Mouse (Mus musculus): ENCODE results near the gene Rapgef5. TPM values are rescaled to one million over a fixed set of nuclear protein-coding genes. Genes with fewer than 3 reads are reported as not detected.

Gene Rapgef5
- polyA plus RNA-seq, 1 experiment from 2014 or later = 5.6 TPM

GRCm38 (mm10) chr12:117744580-117745483 lies 228.6 kb downstream of the Rapgef5 start:
- no peaks in the 10 kb centered on the region for H3K27me3 ChIP-seq (ENCODE audit: control insufficient read depth, insufficient read depth, low read length)
- no peaks in the 10 kb centered on the region for H3K4me1 ChIP-seq (replicated peaks; ENCODE audit: control insufficient read depth, insufficient read depth)
- H3K9me3 ChIP-seq (ENCODE audit: control insufficient read depth, low read length) = no peaks in the 10 kb centered on the region
- H3K36me3 ChIP-seq (ENCODE audit: control insufficient read depth, insufficient read depth, low read length) = peaks cover 7% of the 10 kb centered on the region; the same call in 1 of the 2 replicates
- H3K27ac ChIP-seq (replicated peaks) = no peak overlapping the region
- WGBS = 31% methylated on average over 8 of the region's 8 CpGs
- no peak overlapping the region for H3K9ac ChIP-seq (ENCODE audit: low read length)
- no peak overlapping the region for H3K4me2 ChIP-seq (replicated peaks; ENCODE audit: low read depth)
- H3K4me3 ChIP-seq (ENCODE audit: low read depth, low read length) = no peak overlapping the region
- TF ChIP-seq CTCF (IDR thresholded peaks at IDR 0.05; ENCODE audit: low read depth) (no peak), EP300 (optimal IDR thresholded peaks at IDR 0.05) (no peak)
- DNase-seq (ENCODE audit: low spot score) (no peak), ATAC-seq (ENCODE audit: low FRiP score, low TSS enrichment) (no peak)

DNA sequence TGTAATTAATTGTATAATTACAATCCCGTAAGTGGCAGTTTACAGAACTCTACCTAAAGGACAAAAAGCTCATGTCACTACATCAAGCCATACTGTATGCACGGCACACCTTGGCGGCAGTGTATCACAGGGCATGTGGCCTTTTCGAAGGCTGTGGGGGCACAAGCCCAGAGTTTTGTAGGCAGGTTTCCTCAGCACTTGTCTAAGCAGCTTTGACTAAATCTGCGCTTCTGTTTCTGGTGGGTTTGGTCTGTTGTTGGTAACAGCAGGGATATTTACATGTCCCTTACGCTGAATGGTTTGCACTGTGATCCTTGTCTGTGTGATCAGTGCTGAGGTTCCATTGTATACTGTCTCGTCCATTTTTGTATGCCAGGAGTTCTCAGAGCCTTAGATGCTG lies 230.3 kb downstream of the Rapgef5 start:
- ATAC-seq (ENCODE audit: low FRiP score, low TSS enrichment) (no peak), DNase-seq (ENCODE audit: low spot score) (no peak)
- TF ChIP-seq CTCF (IDR thresholded peaks at IDR 0.05; ENCODE audit: low read depth) = no peak
- Histone ChIP-seq H3K27me3 (ENCODE audit: control insufficient read depth, insufficient read depth, low read length) (no peaks in the 10 kb centered on the region), H3K4me1 (replicated peaks; ENCODE audit: control insufficient read depth, insufficient read depth) (no peaks in the 10 kb centered on the region), H3K9me3 (ENCODE audit: control insufficient read depth, low read length) (no peaks in the 10 kb centered on the region), H3K27ac (replicated peaks) (no peak overlapping the region), H3K4me2 (replicated peaks; ENCODE audit: low read depth) (no peak overlapping the region), H3K36me3 (ENCODE audit: control insufficient read depth, insufficient read depth, low read length) (peaks cover 7% of the 10 kb centered on the region; the same call in 1 of the 2 replicates), H3K4me3 (ENCODE audit: low read depth, low read length) (no peak overlapping the region), H3K9ac (ENCODE audit: low read length) (no peak overlapping the region)
- WGBS = 91% methylated on average over 7 of the region's 7 CpGs

DNA sequence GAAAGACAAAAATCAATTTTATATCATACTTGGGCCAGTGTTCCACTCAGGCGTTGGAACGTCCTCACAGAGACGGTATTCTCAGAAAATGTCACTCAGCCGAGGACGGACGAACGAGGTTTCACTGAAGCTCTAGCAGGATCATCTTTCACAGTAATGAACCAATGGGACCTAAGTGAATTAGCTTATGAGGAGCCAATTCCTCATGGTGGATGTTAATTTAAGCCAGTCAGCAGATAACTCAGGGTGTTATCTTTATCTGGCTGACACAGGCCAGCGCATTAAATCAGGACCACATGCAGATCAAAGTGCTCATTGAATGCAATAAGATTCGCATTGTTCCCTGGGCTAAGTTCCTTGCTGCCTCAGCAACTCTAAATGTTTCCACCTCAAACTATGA lies 234.8 kb downstream of the Rapgef5 start:
- Histone ChIP-seq H3K4me1 (replicated peaks; ENCODE audit: control insufficient read depth, insufficient read depth) (no peaks in the 10 kb centered on the region), H3K9me3 (ENCODE audit: control insufficient read depth, low read length) (no peaks in the 10 kb centered on the region), H3K36me3 (ENCODE audit: control insufficient read depth, insufficient read depth, low read length) (peaks cover 7% of the 10 kb centered on the region; the same call in 1 of the 2 replicates), H3K4me2 (replicated peaks; ENCODE audit: low read depth) (no peak overlapping the region), H3K9ac (ENCODE audit: low read length) (no peak overlapping the region), H3K4me3 (ENCODE audit: low read depth, low read length) (no peak overlapping the region), H3K27ac (replicated peaks) (no peak overlapping the region), H3K27me3 (ENCODE audit: control insufficient read depth, insufficient read depth, low read length) (no peaks in the 10 kb centered on the region)
- no peak for DNase-seq (ENCODE audit: low spot score)
- TF ChIP-seq CTCF (IDR thresholded peaks at IDR 0.05; ENCODE audit: low read depth) (no peak), EP300 (optimal IDR thresholded peaks at IDR 0.05) (no peak)
- ATAC-seq (ENCODE audit: low FRiP score, low TSS enrichment) = no peak
- 52% methylated on average over 9 of the region's 9 CpGs for WGBS

- WGBS = 58% methylated on average over 25 of the region's 25 CpGs
Observed at GRCm38 (mm10) chr12:117751520-117752383, 235.5 kb downstream of the Rapgef5 start.

DNA sequence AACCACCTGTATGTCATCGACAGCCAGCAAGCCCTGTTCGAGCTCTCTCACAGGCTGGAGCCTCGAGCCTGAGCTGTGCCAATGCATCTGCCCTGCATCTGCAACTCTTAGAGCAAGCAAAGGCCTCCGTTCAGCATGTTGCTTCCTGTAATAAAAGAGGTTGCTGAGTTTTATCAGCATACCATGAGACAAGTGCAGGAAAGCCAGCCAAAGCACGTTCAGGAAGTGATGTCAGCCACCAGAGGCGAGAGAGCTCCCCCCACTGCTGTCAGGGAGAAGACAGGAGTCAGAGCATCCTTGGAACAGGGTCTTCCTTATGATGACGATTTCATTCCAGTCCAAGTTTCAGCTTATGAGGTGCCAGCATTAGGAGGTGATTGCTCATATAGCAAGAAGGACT lies 239.7 kb downstream of the Rapgef5 start:
- 49% methylated on average over 7 of the region's 7 CpGs for WGBS
- TF ChIP-seq CTCF (IDR thresholded peaks at IDR 0.05; ENCODE audit: low read depth) (no peak), EP300 (optimal IDR thresholded peaks at IDR 0.05) (no peak)
- H3K9me3 ChIP-seq (ENCODE audit: control insufficient read depth, low read length) = no peaks in the 10 kb centered on the region
- no peak for DNase-seq (ENCODE audit: low spot score)
- no peak overlapping the region for H3K9ac ChIP-seq (ENCODE audit: low read length)
- no peak overlapping the region for H3K4me3 ChIP-seq (ENCODE audit: low read depth, low read length)
- H3K36me3 ChIP-seq (ENCODE audit: control insufficient read depth, insufficient read depth, low read length) = no peaks in the 10 kb centered on the region
- no peaks in the 10 kb centered on the region for H3K4me1 ChIP-seq (replicated peaks; ENCODE audit: control insufficient read depth, insufficient read depth)
- H3K27me3 ChIP-seq (ENCODE audit: control insufficient read depth, insufficient read depth, low read length) = no peaks in the 10 kb centered on the region
- no peak for ATAC-seq (ENCODE audit: low FRiP score, low TSS enrichment)
- no peak overlapping the region for H3K4me2 ChIP-seq (replicated peaks; ENCODE audit: low read depth)
- H3K27ac ChIP-seq (replicated peaks) = no peak overlapping the region

More at GRCm38 (mm10) chr12:117751520-117752383, 235.5 kb downstream of the Rapgef5 start:
- H3K9ac ChIP-seq (ENCODE audit: low read length) = no peak overlapping the region
- H3K27ac ChIP-seq (replicated peaks) = 0 out of 2 replicates have a peak overlapping the region, but pooled peaks have one; percentile 35
- no peak for DNase-seq (ENCODE audit: low spot score)
- H3K4me2 ChIP-seq (replicated peaks; ENCODE audit: low read depth) = no peak overlapping the region
- H3K4me3 ChIP-seq (ENCODE audit: low read depth, low read length) = no peak overlapping the region
- TF ChIP-seq CTCF (IDR thresholded peaks at IDR 0.05; ENCODE audit: low read depth) (no peak), EP300 (optimal IDR thresholded peaks at IDR 0.05) (no peak)
- peaks cover 7% of the 10 kb centered on the region; the same call in 1 of the 2 replicates for H3K36me3 ChIP-seq (ENCODE audit: control insufficient read depth, insufficient read depth, low read length)
- no peaks in the 10 kb centered on the region for H3K27me3 ChIP-seq (ENCODE audit: control insufficient read depth, insufficient read depth, low read length)
- H3K9me3 ChIP-seq (ENCODE audit: control insufficient read depth, low read length) = no peaks in the 10 kb centered on the region
- no peak for ATAC-seq (ENCODE audit: low FRiP score, low TSS enrichment)
- H3K4me1 ChIP-seq (replicated peaks; ENCODE audit: control insufficient read depth, insufficient read depth) = no peaks in the 10 kb centered on the region

Measured in stomach, postnatal 0 days (tissue).